Mouse (Mus musculus) fibroblast of lung, adult 2 months (primary cell): ENCODE results near the gene Chst5.

Experiments
- DNase-seq: peaks from one replicate; pipeline ENCODE4 v3.0.0-alpha.2; 2011; ENCODE audit warnings: low read depth

Gene Chst5

GRCm38 (mm10) chr8:111929648-111930344 is 19.5 kb upstream of the Chst5 start:
- DNase-seq: no peak

GRCm38 (mm10) chr8:111924976-111925375 is 14.7 kb upstream of the Chst5 start:
- no peak for DNase-seq

- peak; percentile 46 for DNase-seq
These were observed 13.1 kb upstream of the Chst5 start for GRCm38 (mm10) chr8:111923383-111923804.

- no peak for DNase-seq
These were observed 10.7 kb upstream of the Chst5 start for GRCm38 (mm10) chr8:111920971-111921370.

GRCm38 (mm10) chr8:111919663-111920062 is 9.4 kb upstream of the Chst5 start:
- DNase-seq: no peak

- DNase-seq: no peak
These were observed 2.7 kb upstream of the Chst5 start for GRCm38 (mm10) chr8:111912860-111913432.

GRCm38 (mm10) chr8:111911572-111911971 is 1.3 kb upstream of the Chst5 start:
- DNase-seq: no peak

- no peak for DNase-seq
These were observed 4.6 kb downstream of the Chst5 start for GRCm38 (mm10) chr8:111905500-111906121.

GRCm38 (mm10) chr8:111902080-111902479 is 8.2 kb downstream of the Chst5 start:
- no peak for DNase-seq

GRCm38 (mm10) chr8:111898586-111898985 is 11.7 kb downstream of the Chst5 start:
- DNase-seq: no peak

- no peak for DNase-seq
These were observed 15.3 kb downstream of the Chst5 start for GRCm38 (mm10) chr8:111894955-111895354.

- no peak for DNase-seq
These were observed 17.6 kb downstream of the Chst5 start for GRCm38 (mm10) chr8:111892615-111893014.

- no peak for DNase-seq
These were observed 18.3 kb downstream of the Chst5 start for GRCm38 (mm10) chr8:111891983-111892382.

- no peak for DNase-seq
These were observed 19.3 kb downstream of the Chst5 start for GRCm38 (mm10) chr8:111890911-111891303.

GRCm38 (mm10) chr8:111889931-111890910 is 20.0 kb downstream of the Chst5 start:
- no peak for DNase-seq

- no peak for DNase-seq
These were observed 22.1 kb downstream of the Chst5 start for GRCm38 (mm10) chr8:111888091-111888650.

- DNase-seq: no peak
These were observed 22.8 kb downstream of the Chst5 start for GRCm38 (mm10) chr8:111887479-111887878.

- no peak for DNase-seq
These were observed 26.6 kb downstream of the Chst5 start for GRCm38 (mm10) chr8:111883615-111884014.

GRCm38 (mm10) chr8:111881591-111881990 is 28.7 kb downstream of the Chst5 start:
- peak; percentile 10 for DNase-seq

- no peak for DNase-seq
These were observed 32.5 kb downstream of the Chst5 start for GRCm38 (mm10) chr8:111877711-111878110.

- peak; percentile 94 for DNase-seq
These were observed 33.8 kb downstream of the Chst5 start, which contains the start of gene Tmem170 for GRCm38 (mm10) chr8:111876355-111876948. Gene Tmem170, minus strand, starts transcription at chr8:111876750.
